Mouse (Mus musculus) forebrain, embryonic 13.5 days (tissue): ENCODE measurements at regions not wholly inside any gene's neighbourhood (a gene's known extent, or its start where the extent isn't known, plus 50 kb on each side); places are given as distances from the start of the nearest gene placed in this dataset.

Experiments used
- ATAC-seq: fragments of 200-750 bp; cut with Nextera tagmentation; 2 replicates; pipeline ENCODE4 v1.8.0; 2017
- H3K27ac ChIP-seq: fragments of 300-500 bp; sonication (generic); 2 replicates; pipeline ENCODE4 v1.5.1; 2015; ENCODE audit warnings: inconsistent platforms, mild to moderate bottlenecking, moderate library complexity
- H3K27me3 ChIP-seq: fragments of 300-500 bp; sonication (generic); 2 replicates; pipeline ENCODE4 v1.6.1; 2015; ENCODE audit warnings: mild to moderate bottlenecking, inconsistent platforms
- H3K36me3 ChIP-seq: fragments of 300-500 bp; sonication (generic); 2 replicates; pipeline ENCODE4 v1.6.1; 2015; ENCODE audit warnings: mild to moderate bottlenecking, inconsistent platforms; ENCODE audit not compliant: poor library complexity, severe bottlenecking
- H3K4me1 ChIP-seq: fragments of 300-500 bp; sonication (generic); 2 replicates; pipeline ENCODE4 v1.6.1; 2015; ENCODE audit warnings: inconsistent platforms
- H3K4me2 ChIP-seq: fragments of 300-500 bp; sonication (generic); 2 replicates; pipeline ENCODE4 v1.6.1; 2015; ENCODE audit warnings: inconsistent platforms, mild to moderate bottlenecking, moderate library complexity
- H3K4me3 ChIP-seq: fragments of 300-500 bp; sonication (generic); 2 replicates; pipeline ENCODE4 v1.5.1; 2015; ENCODE audit warnings: mild to moderate bottlenecking, inconsistent platforms
- H3K9ac ChIP-seq: fragments of 300-500 bp; sonication (generic); 2 replicates; pipeline ENCODE4 v1.6.1; 2015; ENCODE audit warnings: mild to moderate bottlenecking, inconsistent platforms
- H3K9me3 ChIP-seq: fragments of 300-500 bp; sonication (generic); replicated peaks from 2 replicates; pipeline ENCODE4 v1.6.1; 2016; ENCODE audit warnings: inconsistent platforms
- WGBS: fragments of 180-500 bp; shearing (Covaris S2); methylation state at CpG from one replicate; pipeline ENCODE4 v1.1.7; 2015; 5-methylcytosine and 5-hydroxymethylcytosine counted together

DNA sequence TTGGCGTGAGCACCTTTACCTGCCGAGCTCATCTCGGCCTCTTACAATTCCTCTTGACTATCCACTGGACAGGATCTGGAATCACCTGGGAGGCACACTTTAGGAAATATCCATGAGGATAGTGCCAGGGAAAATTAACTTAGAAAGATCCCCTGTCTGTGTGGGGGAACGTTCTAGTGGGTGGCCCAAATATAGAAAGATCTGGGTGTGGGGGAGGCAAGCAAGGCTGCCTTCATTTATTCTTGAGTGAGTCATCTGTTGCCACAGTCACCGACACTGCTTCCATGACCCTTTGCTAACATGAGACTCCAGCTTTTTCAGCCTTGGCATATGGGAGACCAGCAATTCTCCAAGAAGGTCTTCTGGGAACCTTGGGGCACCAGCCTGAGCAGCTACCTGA is 80.1 kb upstream of the Sesn3 start:
- Histone ChIP-seq H3K27ac (no peak overlapping the region), H3K27me3 (no peaks in the 10 kb centered on the region), H3K4me3 (no peak overlapping the region), H3K4me2 (no peak overlapping the region), H3K9me3 (no peaks in the 10 kb centered on the region), H3K4me1 (no peaks in the 10 kb centered on the region), H3K9ac (no peak overlapping the region), H3K36me3 (no peaks in the 10 kb centered on the region)
- WGBS: 94% methylated on average over 5 of the region's 5 CpGs
- no peak for ATAC-seq

DNA sequence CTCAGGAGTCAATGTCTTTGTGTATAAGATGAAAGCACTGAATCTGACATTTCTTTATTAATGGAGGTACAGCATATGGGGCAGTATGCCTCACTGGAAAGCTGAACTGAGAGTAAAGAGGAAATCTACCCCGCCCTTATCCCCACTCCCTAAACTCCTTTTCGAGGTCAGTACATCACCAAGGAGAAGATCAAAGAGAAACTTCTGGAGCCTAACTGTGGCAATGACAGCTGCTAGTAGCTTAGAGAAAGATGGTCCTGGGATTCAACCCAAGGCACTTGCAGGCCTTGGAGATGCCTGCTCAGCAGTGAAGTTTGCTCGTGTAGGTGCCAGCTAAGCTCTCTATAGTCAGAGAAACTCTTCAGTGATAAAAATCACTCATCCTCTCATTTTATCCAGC is 75.8 kb upstream of the Sesn3 start:
- no peak overlapping the region for H3K4me3 ChIP-seq
- no peak overlapping the region for H3K4me2 ChIP-seq
- no peaks in the 10 kb centered on the region for H3K36me3 ChIP-seq
- ATAC-seq: no peak
- no peaks in the 10 kb centered on the region for H3K9me3 ChIP-seq
- no peak overlapping the region for H3K27ac ChIP-seq
- no peak overlapping the region for H3K9ac ChIP-seq
- no peaks in the 10 kb centered on the region for H3K27me3 ChIP-seq
- no peaks in the 10 kb centered on the region for H3K4me1 ChIP-seq
- WGBS: 88% methylated on average over 3 of the region's 3 CpGs

- H3K36me3 ChIP-seq: no peaks in the 10 kb centered on the region
- H3K27me3 ChIP-seq: no peaks in the 10 kb centered on the region
- no peak overlapping the region for H3K27ac ChIP-seq
- ATAC-seq: no peak
- no peak overlapping the region for H3K4me3 ChIP-seq
- WGBS: 72% methylated on average over 9 of the region's 9 CpGs
- H3K9me3 ChIP-seq: no peaks in the 10 kb centered on the region
- no peak overlapping the region for H3K9ac ChIP-seq
- no peak overlapping the region for H3K4me2 ChIP-seq
- H3K4me1 ChIP-seq: no peaks in the 10 kb centered on the region
Measured at GRCm38 (mm10) chr9:14199983-14200700, 74.7 kb upstream of the Sesn3 start.

- WGBS: 90% methylated on average over 4 of the region's 4 CpGs
- Histone ChIP-seq H3K9ac (no peak overlapping the region), H3K4me2 (no peak overlapping the region), H3K36me3 (no peaks in the 10 kb centered on the region), H3K9me3 (no peaks in the 10 kb centered on the region), H3K4me3 (no peak overlapping the region), H3K27ac (no peak overlapping the region), H3K4me1 (no peaks in the 10 kb centered on the region), H3K27me3 (no peaks in the 10 kb centered on the region)
- ATAC-seq: no peak
Measured at GRCm38 (mm10) chr9:14200852-14201251, 74.0 kb upstream of the Sesn3 start.

- H3K4me3 ChIP-seq: no peak overlapping the region
- H3K36me3 ChIP-seq: no peaks in the 10 kb centered on the region
- H3K27me3 ChIP-seq: no peaks in the 10 kb centered on the region
- no peak overlapping the region for H3K27ac ChIP-seq
- no peak overlapping the region for H3K9ac ChIP-seq
- H3K9me3 ChIP-seq: no peaks in the 10 kb centered on the region
- H3K4me1 ChIP-seq: no peaks in the 10 kb centered on the region
- 76% methylated on average over 10 of the region's 10 CpGs for WGBS
- ATAC-seq: no peak
- no peak overlapping the region for H3K4me2 ChIP-seq
Measured at GRCm38 (mm10) chr9:14202551-14203306, 72.1 kb upstream of the Sesn3 start.

- Histone ChIP-seq H3K27ac (no peak overlapping the region), H3K9me3 (no peaks in the 10 kb centered on the region), H3K4me3 (no peak overlapping the region), H3K4me1 (no peaks in the 10 kb centered on the region), H3K9ac (no peak overlapping the region), H3K4me2 (no peak overlapping the region), H3K36me3 (no peaks in the 10 kb centered on the region), H3K27me3 (no peaks in the 10 kb centered on the region)
- WGBS: 83% methylated on average over 2 of the region's 2 CpGs
- no peak for ATAC-seq
Measured at GRCm38 (mm10) chr9:14203307-14203695, 71.6 kb upstream of the Sesn3 start.

DNA sequence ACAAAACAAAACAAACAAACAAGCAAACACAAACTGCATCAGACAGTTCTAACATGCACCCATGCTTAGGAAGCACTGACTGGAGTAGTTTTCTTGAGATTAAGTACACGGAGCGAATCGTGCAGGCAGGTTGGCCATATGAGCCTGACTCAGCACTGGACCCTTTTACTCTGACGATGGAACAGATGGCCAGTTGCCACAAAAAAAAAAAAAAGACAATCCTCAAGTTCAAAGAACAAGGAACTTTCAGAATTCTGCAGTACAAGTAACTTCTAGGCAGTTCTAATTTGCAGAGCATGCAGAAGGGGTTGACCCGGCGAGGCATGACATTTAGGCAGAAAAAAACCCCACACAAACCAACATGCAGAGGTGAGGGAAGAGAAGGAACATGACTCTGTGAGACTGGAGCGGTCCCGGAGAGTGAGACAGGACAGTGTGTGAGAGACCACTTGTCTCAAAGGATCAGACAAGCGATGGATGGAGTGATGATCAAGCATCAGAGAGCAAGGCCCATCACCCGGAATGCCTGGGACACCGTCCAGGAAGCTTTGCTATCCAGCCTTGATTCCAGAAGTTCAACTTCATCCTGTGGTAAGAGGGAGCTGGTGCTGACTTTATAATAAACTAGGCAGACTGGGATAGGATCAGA is 71.0 kb upstream of the Sesn3 start:
- Histone ChIP-seq H3K27me3 (no peaks in the 10 kb centered on the region), H3K4me1 (no peaks in the 10 kb centered on the region), H3K9ac (no peak overlapping the region), H3K27ac (no peak overlapping the region), H3K4me3 (no peak overlapping the region), H3K36me3 (no peaks in the 10 kb centered on the region), H3K9me3 (no peaks in the 10 kb centered on the region), H3K4me2 (no peak overlapping the region)
- ATAC-seq: no peak
- WGBS: 89% methylated on average over 11 of the region's 11 CpGs

- ATAC-seq: no peak
- WGBS: 97% methylated on average over 1 of the region's 1 CpGs
- no peak overlapping the region for H3K4me3 ChIP-seq
- no peaks in the 10 kb centered on the region for H3K4me1 ChIP-seq
- H3K9me3 ChIP-seq: no peaks in the 10 kb centered on the region
- no peak overlapping the region for H3K4me2 ChIP-seq
- H3K27ac ChIP-seq: no peak overlapping the region
- H3K9ac ChIP-seq: no peak overlapping the region
- no peaks in the 10 kb centered on the region for H3K36me3 ChIP-seq
- H3K27me3 ChIP-seq: no peaks in the 10 kb centered on the region
Measured at GRCm38 (mm10) chr9:14204817-14205216, 70.0 kb upstream of the Sesn3 start.

- Histone ChIP-seq H3K9me3 (no peaks in the 10 kb centered on the region), H3K4me3 (no peak overlapping the region), H3K27me3 (no peaks in the 10 kb centered on the region), H3K9ac (no peak overlapping the region), H3K4me2 (no peak overlapping the region), H3K4me1 (no peaks in the 10 kb centered on the region), H3K27ac (no peak overlapping the region), H3K36me3 (no peaks in the 10 kb centered on the region)
- WGBS: 89% methylated on average over 16 of the region's 16 CpGs
- no peak for ATAC-seq
Measured at GRCm38 (mm10) chr9:14206838-14207560, 67.9 kb upstream of the Sesn3 start.

DNA sequence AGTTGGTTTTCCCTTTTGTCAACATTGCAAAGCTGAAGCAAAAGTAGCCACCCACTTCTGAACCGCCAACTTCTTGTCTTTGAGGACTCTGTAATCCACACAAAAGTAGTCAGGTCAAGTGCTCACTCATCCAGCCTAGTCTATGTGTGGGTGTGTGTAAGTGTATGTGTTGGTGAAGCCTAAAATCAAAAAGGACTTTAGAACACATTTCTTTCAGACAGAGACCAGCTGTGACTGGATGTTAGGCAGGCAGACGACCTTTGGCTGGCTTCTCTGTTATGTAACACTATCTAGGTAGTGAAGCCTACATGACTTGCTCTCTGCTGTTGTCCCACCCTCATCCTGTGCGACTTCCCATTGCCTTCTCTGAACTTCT is 67.3 kb upstream of the Sesn3 start:
- Histone ChIP-seq H3K4me1 (no peaks in the 10 kb centered on the region), H3K27me3 (no peaks in the 10 kb centered on the region), H3K4me2 (no peak overlapping the region), H3K9ac (no peak overlapping the region), H3K36me3 (no peaks in the 10 kb centered on the region), H3K4me3 (no peak overlapping the region), H3K27ac (no peak overlapping the region), H3K9me3 (no peaks in the 10 kb centered on the region)
- 75% methylated on average over 3 of the region's 3 CpGs for WGBS
- ATAC-seq: no peak

- Histone ChIP-seq H3K4me1 (no peaks in the 10 kb centered on the region), H3K4me2 (no peak overlapping the region)
- 97% methylated on average over 2 of the region's 2 CpGs for WGBS
Measured at GRCm38 (mm10) chr9:14213283-14213682, 61.6 kb upstream of the Sesn3 start.

GRCm38 (mm10) chr9:14215171-14215782 is 59.6 kb upstream of the Sesn3 start:
- Histone ChIP-seq H3K36me3 (no peaks in the 10 kb centered on the region), H3K27ac (no peak overlapping the region), H3K4me3 (no peak overlapping the region), H3K9ac (no peak overlapping the region), H3K27me3 (no peaks in the 10 kb centered on the region), H3K9me3 (no peaks in the 10 kb centered on the region), H3K4me1 (no peaks in the 10 kb centered on the region), H3K4me2 (no peak overlapping the region)
- ATAC-seq: no peak
- 63% methylated on average over 5 of the region's 5 CpGs for WGBS

More at GRCm38 (mm10) chr9:14213283-14213682, 61.6 kb upstream of the Sesn3 start:
- Histone ChIP-seq H3K36me3 (no peaks in the 10 kb centered on the region), H3K9ac (no peak overlapping the region), H3K9me3 (no peaks in the 10 kb centered on the region), H3K4me3 (no peak overlapping the region), H3K27me3 (no peaks in the 10 kb centered on the region), H3K27ac (no peak overlapping the region)
- no peak for ATAC-seq
